Mouse (Mus musculus) kidney, adult 2 months (tissue): ENCODE measurements around the gene Snd1. TPM values are rescaled to one million over a fixed set of nuclear protein-coding genes. Genes with fewer than 3 reads are reported as not detected.

Experiments used
- DNase-seq: peaks from one replicate; pipeline ENCODE4 v3.0.0; 2021
- H3K27ac ChIP-seq: fragments of 200-500 bp; 2 replicates; pipeline ENCODE4 v1.5.1; 2012; ENCODE audit warnings: low read depth, low read length, control low read depth, inconsistent platforms; ENCODE audit not compliant: insufficient read depth
- H3K27me3 ChIP-seq: fragments of 200-500 bp; replicated peaks from 2 replicates; pipeline ENCODE4 v1.6.1; 2012; ENCODE audit warnings: mild to moderate bottlenecking, moderate library complexity, low read length, inconsistent platforms; ENCODE audit not compliant: control insufficient read depth, insufficient read depth
- H3K36me3 ChIP-seq: fragments of 200-500 bp; 2 replicates; pipeline ENCODE4 v1.6.1; 2012; ENCODE audit warnings: mild to moderate bottlenecking, moderate library complexity, low read length, inconsistent platforms; ENCODE audit not compliant: control insufficient read depth, insufficient read depth
- H3K4me1 ChIP-seq: fragments of 200-500 bp; 2 replicates; pipeline ENCODE4 v1.6.1; 2011; ENCODE audit warnings: low read length; ENCODE audit not compliant: control insufficient read depth, insufficient read depth
- H3K4me3 ChIP-seq: fragments of 200-500 bp; 2 replicates; pipeline ENCODE4 v1.5.1; 2011; ENCODE audit warnings: mild to moderate bottlenecking, low read depth, low read length, control low read depth; ENCODE audit not compliant: insufficient read depth
- CTCF ChIP-seq: fragments of 200-500 bp; conservative IDR thresholded peaks from 2 replicates; pipeline ENCODE4 v1.5.1; 2011; ENCODE audit warnings: low read depth, mild to moderate bottlenecking, control low read depth, low read length, moderate library complexity, mixed read lengths; ENCODE audit not compliant: insufficient read depth, insufficient read length
- POLR2A ChIP-seq: fragments of 200-500 bp; IDR thresholded peaks from one replicate; pipeline ENCODE4 v1.6.1; 2011; ENCODE audit warnings: low read depth, low read length, control low read depth
- WGBS: fragments of 180-500 bp; shearing (Covaris S2); methylation state at CpG from one replicate; pipeline ENCODE4 v1.1.7; 2018; 5-methylcytosine and 5-hydroxymethylcytosine counted together
- polyA plus RNA-seq: library from polyadenylated mRNA; depleted of rRNA; stranded (reverse); fragments of >200 nt; gene quantifications from 2 replicates; pipeline ENCODE4 v1.2.3, GENCODE M21; 2012

Snd1 gene
- polyA plus RNA-seq, 1 experiment, result 41.0 TPM

DNA sequence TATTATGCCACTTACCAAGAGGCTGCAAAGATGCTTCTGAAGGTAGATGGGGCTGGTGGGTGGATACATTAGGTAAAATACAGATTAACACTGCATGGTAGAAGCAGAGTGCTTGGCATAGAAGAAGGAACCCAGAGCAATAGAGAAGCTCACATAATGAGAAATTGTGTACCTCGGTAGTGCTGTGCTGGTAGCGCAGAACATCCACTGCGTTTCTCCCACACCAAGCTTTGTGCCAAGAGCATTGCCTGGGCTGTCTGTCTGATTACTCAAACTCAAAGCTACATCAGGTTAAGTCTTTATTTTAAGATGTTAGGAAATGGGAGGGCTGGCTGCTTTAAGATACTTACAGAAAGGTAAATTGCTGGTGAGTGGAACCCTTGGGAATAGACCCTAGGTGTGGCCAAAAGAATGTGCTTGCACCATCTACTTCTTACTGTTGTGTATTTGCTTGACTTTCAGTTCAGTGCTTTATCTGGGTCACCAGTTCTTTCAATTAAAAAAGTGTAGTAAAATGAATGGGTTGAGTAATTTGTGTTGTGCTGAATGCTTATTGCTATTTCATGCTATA, 117.5 kb downstream of the Snd1 start:
- 95% methylated on average over 3 of the region's 3 CpGs for WGBS
- Histone ChIP-seq H3K27ac (no peak overlapping the region), H3K36me3 (no peaks in the 10 kb centered on the region), H3K4me3 (no peak overlapping the region), H3K27me3 (no peaks in the 10 kb centered on the region), H3K4me1 (no peaks in the 10 kb centered on the region)
- DNase-seq, result no peak
- TF ChIP-seq POLR2A, result no peak
- no peak for TF ChIP-seq CTCF

DNA sequence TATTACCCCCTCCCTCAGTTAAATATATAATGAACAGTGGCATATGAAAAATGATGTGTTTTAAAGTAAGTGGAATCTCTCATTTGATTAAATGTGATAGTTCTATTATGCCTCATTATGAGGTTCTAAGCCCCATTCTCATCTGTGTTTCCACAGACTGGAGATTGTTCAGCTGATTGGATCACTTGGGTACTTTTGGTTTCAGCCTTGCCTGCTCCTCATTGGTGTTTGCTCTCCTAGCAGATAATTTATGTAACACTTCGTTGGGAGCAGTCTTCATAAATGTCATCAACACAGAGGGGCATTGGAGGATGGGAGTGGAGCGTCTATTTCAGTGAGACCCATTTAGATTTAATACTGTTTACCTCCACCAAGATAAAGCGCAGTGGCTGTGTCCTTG, 118.8 kb downstream of the Snd1 start:
- Histone ChIP-seq H3K27ac (no peak overlapping the region), H3K36me3 (no peaks in the 10 kb centered on the region), H3K4me3 (no peak overlapping the region), H3K27me3 (no peaks in the 10 kb centered on the region), H3K4me1 (no peaks in the 10 kb centered on the region)
- TF ChIP-seq POLR2A, result no peak
- no peak for TF ChIP-seq CTCF
- WGBS, result 78% methylated on average over 3 of the region's 3 CpGs
- DNase-seq, result no peak

DNA sequence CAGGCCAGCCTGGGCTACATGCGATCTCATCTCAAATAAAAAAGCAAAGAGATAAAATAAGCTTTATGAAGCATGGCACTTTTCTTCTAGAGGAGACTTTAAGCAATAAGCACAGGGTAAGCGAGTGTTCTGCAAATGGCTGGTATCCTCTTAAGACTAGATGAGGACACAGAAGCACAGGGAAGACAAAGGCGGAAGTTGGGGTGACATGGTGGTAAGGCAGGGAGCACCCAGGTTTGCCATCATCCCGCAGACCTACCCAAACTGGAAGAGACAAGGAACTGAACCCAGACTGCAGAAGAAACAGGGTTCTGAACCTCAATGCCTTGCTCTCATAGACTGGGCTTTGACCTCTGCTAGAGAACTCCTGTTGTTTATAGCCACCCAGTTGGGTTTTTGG, 119.8 kb downstream of the Snd1 start:
- no peaks in the 10 kb centered on the region for H3K27me3 ChIP-seq
- H3K27ac ChIP-seq, result no peak overlapping the region
- no peaks in the 10 kb centered on the region for H3K4me1 ChIP-seq
- H3K4me3 ChIP-seq, result no peak overlapping the region
- no peak for TF ChIP-seq POLR2A
- no peak for TF ChIP-seq CTCF
- DNase-seq, result no peak
- H3K36me3 ChIP-seq, result no peaks in the 10 kb centered on the region
- 91% methylated on average over 4 of the region's 4 CpGs for WGBS

DNA sequence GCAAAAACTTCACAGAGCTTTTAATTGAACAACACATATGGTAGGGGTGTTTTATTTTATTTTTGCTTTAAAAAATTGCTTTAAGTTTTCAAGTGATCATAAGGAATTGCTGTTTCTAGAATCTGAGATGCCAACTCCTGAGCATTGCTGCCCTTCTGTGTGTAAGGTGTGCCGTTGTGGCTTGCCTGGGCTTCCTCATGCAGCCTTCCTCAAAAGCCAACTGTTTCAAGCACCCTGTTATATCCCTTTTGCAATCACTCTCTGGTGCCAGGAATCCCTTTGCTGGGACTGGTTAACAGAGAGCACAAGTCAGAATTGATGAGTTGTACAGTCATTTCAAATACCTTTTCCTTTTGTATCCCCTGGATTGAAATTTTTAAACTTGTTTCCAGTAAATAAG, 120.3 kb downstream of the Snd1 start:
- WGBS, result 79% methylated on average over 1 of the region's 1 CpGs
- DNase-seq, result no peak
- H3K27me3 ChIP-seq, result no peaks in the 10 kb centered on the region
- H3K4me1 ChIP-seq, result no peaks in the 10 kb centered on the region
- H3K4me3 ChIP-seq, result no peak overlapping the region
- no peak overlapping the region for H3K27ac ChIP-seq
- H3K36me3 ChIP-seq, result no peaks in the 10 kb centered on the region
- no peak for TF ChIP-seq POLR2A
- TF ChIP-seq CTCF, result no peak

DNA sequence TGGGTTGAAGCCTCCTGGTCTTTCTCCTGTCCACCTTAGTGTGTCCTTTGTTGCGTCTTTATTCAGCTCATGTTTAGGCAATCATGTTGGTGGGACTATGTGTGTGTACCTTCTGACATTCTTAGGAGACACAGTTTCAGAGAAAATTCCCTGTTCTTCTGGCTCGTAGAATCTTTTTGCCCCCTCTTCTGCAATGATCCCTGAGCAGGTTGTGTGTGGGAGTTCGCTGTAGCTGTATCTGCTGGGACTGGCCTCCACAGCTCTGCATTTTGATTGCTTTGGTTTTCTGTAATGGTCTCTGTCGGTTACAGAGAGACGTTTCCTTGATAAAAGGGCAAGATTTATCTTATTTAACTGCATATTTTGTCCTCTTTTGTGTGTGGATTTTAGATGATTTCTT, 122.3 kb downstream of the Snd1 start:
- no peak for DNase-seq
- no peaks in the 10 kb centered on the region for H3K4me1 ChIP-seq
- H3K27ac ChIP-seq, result no peak overlapping the region
- no peaks in the 10 kb centered on the region for H3K27me3 ChIP-seq
- no peak overlapping the region for H3K4me3 ChIP-seq
- H3K36me3 ChIP-seq, result no peaks in the 10 kb centered on the region
- 89% methylated on average over 5 of the region's 5 CpGs for WGBS
- no peak for TF ChIP-seq CTCF

DNA sequence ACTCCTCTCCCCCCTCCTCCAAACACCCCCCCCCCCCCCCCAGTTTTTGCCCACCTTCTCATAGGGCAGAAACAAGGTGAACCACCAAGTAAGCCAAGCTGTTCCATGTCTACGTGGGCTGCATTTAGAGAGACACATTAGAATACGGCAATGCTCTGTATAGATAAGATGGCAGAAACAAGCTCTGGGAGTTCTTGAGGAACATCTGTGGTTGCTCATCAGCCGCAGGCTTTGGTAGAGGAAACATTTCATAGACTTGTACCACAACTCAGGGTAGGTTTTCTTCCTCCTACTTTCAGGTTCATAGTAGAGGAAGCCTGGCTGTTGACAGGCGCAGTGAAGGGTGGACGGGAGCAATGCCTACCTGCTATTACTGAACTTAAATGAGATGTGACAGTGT, 124.2 kb downstream of the Snd1 start:
- no peaks in the 10 kb centered on the region for H3K27me3 ChIP-seq
- WGBS, result 95% methylated on average over 5 of the region's 5 CpGs

DNA sequence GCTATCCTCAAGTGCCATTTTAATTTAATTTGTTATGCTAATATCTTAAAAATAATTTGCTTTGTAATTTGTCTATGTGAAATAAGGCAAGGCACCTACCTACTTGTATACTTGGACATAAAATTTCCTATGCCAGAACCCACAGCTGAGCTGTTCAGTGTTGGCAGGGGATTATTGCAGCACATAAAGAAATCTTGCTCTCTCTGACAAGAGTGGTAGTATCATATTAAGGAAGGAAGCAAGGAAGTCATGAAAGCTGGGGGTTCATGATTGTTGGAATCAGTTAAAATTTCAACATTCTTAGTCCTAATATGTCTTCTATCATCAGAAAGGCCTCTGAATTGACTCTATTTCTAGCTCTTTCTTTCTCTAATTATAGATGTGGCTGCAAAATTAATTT, 125.5 kb downstream of the Snd1 start:
- H3K4me3 ChIP-seq, result no peak overlapping the region
- no peaks in the 10 kb centered on the region for H3K27me3 ChIP-seq
- H3K4me1 ChIP-seq, result no peaks in the 10 kb centered on the region
- H3K27ac ChIP-seq, result no peak overlapping the region
- H3K36me3 ChIP-seq, result no peaks in the 10 kb centered on the region; the same call in 1 of the 2 replicates
- no peak for DNase-seq
- TF ChIP-seq CTCF, result no peak

More for the DNA sequence above, 124.2 kb downstream of the Snd1 start:
- no peak for DNase-seq
- no peak overlapping the region for H3K4me3 ChIP-seq
- no peak overlapping the region for H3K27ac ChIP-seq
- H3K36me3 ChIP-seq, result no peaks in the 10 kb centered on the region; the same call in 1 of the 2 replicates
- no peaks in the 10 kb centered on the region for H3K4me1 ChIP-seq
- TF ChIP-seq POLR2A (no peak), CTCF (no peak)

DNA sequence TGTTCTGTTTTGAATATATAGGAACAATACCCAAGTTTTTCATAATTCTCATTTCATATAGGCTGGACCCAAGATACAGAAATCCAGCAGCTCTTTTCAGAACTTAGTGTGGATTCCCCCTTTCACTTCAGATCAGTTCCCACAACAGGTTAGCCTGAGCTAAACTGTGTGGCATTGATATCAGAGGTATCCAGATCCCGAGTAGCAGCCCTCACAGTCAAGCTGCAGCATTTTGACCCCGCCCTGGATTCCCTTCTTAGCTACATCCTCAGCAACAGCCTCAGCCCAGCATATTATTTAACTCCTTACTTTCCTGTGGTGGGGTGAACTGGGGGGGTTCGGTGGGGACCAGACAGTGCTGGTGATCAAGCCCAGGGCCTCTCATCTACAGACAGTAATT, 128.5 kb downstream of the Snd1 start:
- Histone ChIP-seq H3K27ac (no peak overlapping the region), H3K36me3 (no peaks in the 10 kb centered on the region; the same call in 1 of the 2 replicates), H3K4me3 (no peak overlapping the region), H3K4me1 (no peaks in the 10 kb centered on the region), H3K27me3 (no peaks in the 10 kb centered on the region)
- no peak for DNase-seq
- no peak for TF ChIP-seq POLR2A
- TF ChIP-seq CTCF, result no peak
- 82% methylated on average over 3 of the region's 3 CpGs for WGBS
